Mouse (Mus musculus) heart, embryonic 16.5 days (tissue): ENCODE measurements at regions not wholly inside any gene's neighbourhood (a gene's known extent, or its start where the extent isn't known, plus 50 kb on each side); places are given as distances from the start of the nearest gene placed in this dataset.

Experiments
- ATAC-seq: fragments of 200-750 bp; cut with Nextera tagmentation; replicated peaks from 2 replicates; pipeline ENCODE4 v1.8.0; 2017; ENCODE audit warnings: moderate number of reproducible peaks; ENCODE audit not compliant: insufficient read depth, low FRiP score; ENCODE audit errors: extremely low read depth
- H3K27ac ChIP-seq: fragments of 300-500 bp; sonication (generic); 2 replicates; pipeline ENCODE4 v1.5.1; 2014; ENCODE audit warnings: mild to moderate bottlenecking, low read length, control low read depth, moderate library complexity
- H3K27me3 ChIP-seq: fragments of 300-500 bp; sonication (generic); 2 replicates; pipeline ENCODE4 v1.6.1; 2014; ENCODE audit warnings: low read length, mixed read lengths; ENCODE audit not compliant: control insufficient read depth, insufficient read depth
- H3K36me3 ChIP-seq: fragments of 300-500 bp; sonication (generic); 2 replicates; pipeline ENCODE4 v1.6.1; 2014; ENCODE audit not compliant: control insufficient read depth, insufficient read depth
- H3K4me1 ChIP-seq: fragments of 300-500 bp; sonication (generic); 2 replicates; pipeline ENCODE4 v1.6.1; 2014; ENCODE audit warnings: low read length, mixed read lengths; ENCODE audit not compliant: control insufficient read depth, insufficient read depth
- H3K4me2 ChIP-seq: fragments of 300-500 bp; sonication (generic); 2 replicates; pipeline ENCODE4 v1.6.1; 2014; ENCODE audit warnings: low read depth, mild to moderate bottlenecking, control low read depth, low read length
- H3K4me3 ChIP-seq: fragments of 300-500 bp; sonication (generic); 2 replicates; pipeline ENCODE4 v1.5.1; 2014; ENCODE audit warnings: mild to moderate bottlenecking, control low read depth, low read length
- H3K9ac ChIP-seq: fragments of 300-500 bp; sonication (generic); 2 replicates; pipeline ENCODE4 v1.6.1; 2014; ENCODE audit warnings: low read length, control low read depth
- H3K9me3 ChIP-seq: fragments of 300-500 bp; sonication (generic); replicated peaks from 2 replicates; pipeline ENCODE4 v1.6.1; 2016; ENCODE audit warnings: low read length; ENCODE audit not compliant: control insufficient read depth
- WGBS: fragments of 180-500 bp; shearing (Covaris S2); extraction: QIAGEN DNeasy Blood & Tissue Kit; methylation state at CpG from one replicate; pipeline ENCODE4 v1.1.7; 2014; 5-methylcytosine and 5-hydroxymethylcytosine counted together

- Histone ChIP-seq H3K36me3 (no peaks in the 10 kb centered on the region), H3K4me3 (no peak overlapping the region), H3K4me2 (peak overlapping the region; percentile 15; the same call in 1 of the 2 replicates), H3K9me3 (peaks cover 4% of the 10 kb centered on the region; the same call in 1 of the 2 replicates), H3K4me1 (peaks cover 5% of the 10 kb centered on the region; the same call in 1 of the 2 replicates), H3K27ac (no peak overlapping the region), H3K27me3 (no peaks in the 10 kb centered on the region), H3K9ac (no peak overlapping the region)
- ATAC-seq: no peak
- 45% methylated on average over 16 of the region's 16 CpGs for WGBS
Observed at GRCm38 (mm10) chr8:23314275-23315123, 903.3 kb downstream of the Mrps31 start.

GRCm38 (mm10) chr8:23319556-23319955 lies 908.4 kb downstream of the Mrps31 start:
- ATAC-seq: no peak; the same call in 1 of the 2 replicates
- H3K9ac ChIP-seq: no peak overlapping the region
- H3K4me3 ChIP-seq: no peak overlapping the region
- H3K27ac ChIP-seq: no peak overlapping the region
- peaks cover 7% of the 10 kb centered on the region; the same call in 1 of the 2 replicates for H3K4me1 ChIP-seq
- H3K4me2 ChIP-seq: no peak overlapping the region
- H3K9me3 ChIP-seq: no peaks in the 10 kb centered on the region
- no peaks in the 10 kb centered on the region for H3K36me3 ChIP-seq
- H3K27me3 ChIP-seq: no peaks in the 10 kb centered on the region
- 49% methylated on average over 9 of the region's 9 CpGs for WGBS

- no peaks in the 10 kb centered on the region for H3K9me3 ChIP-seq
- no peak overlapping the region for H3K4me2 ChIP-seq
- H3K9ac ChIP-seq: no peak overlapping the region
- no peak for ATAC-seq
- no peaks in the 10 kb centered on the region for H3K36me3 ChIP-seq
- 34% methylated on average over 5 of the region's 5 CpGs for WGBS
- H3K4me1 ChIP-seq: 0 out of 2 replicates have a peak, but pooled peaks cover 2% of the 10 kb centered on the region
- no peak overlapping the region for H3K4me3 ChIP-seq
- no peak overlapping the region for H3K27ac ChIP-seq
- no peaks in the 10 kb centered on the region for H3K27me3 ChIP-seq
Observed at GRCm38 (mm10) chr8:23321166-23321565, 910.0 kb downstream of the Mrps31 start.

GRCm38 (mm10) chr8:23327283-23327682 lies 916.1 kb downstream of the Mrps31 start:
- H3K9me3 ChIP-seq: no peaks in the 10 kb centered on the region
- no peak overlapping the region for H3K9ac ChIP-seq
- WGBS: 79% methylated on average over 4 of the region's 4 CpGs
- no peak overlapping the region for H3K4me2 ChIP-seq
- no peaks in the 10 kb centered on the region for H3K27me3 ChIP-seq
- no peaks in the 10 kb centered on the region for H3K36me3 ChIP-seq
- ATAC-seq: no peak
- H3K27ac ChIP-seq: no peak overlapping the region
- H3K4me1 ChIP-seq: no peaks in the 10 kb centered on the region
- H3K4me3 ChIP-seq: no peak overlapping the region

GRCm38 (mm10) chr8:23344161-23344560 lies 933.0 kb downstream of the Mrps31 start:
- Histone ChIP-seq H3K27me3 (no peaks in the 10 kb centered on the region), H3K36me3 (no peaks in the 10 kb centered on the region), H3K4me3 (no peak overlapping the region), H3K4me1 (no peaks in the 10 kb centered on the region), H3K9ac (no peak overlapping the region), H3K27ac (no peak overlapping the region), H3K4me2 (no peak overlapping the region), H3K9me3 (peaks cover 5% of the 10 kb centered on the region; the same call in 1 of the 2 replicates)
- ATAC-seq: no peak
- 21% methylated on average over 4 of the region's 4 CpGs for WGBS

- Histone ChIP-seq H3K4me2 (no peak overlapping the region), H3K27ac (no peak overlapping the region), H3K9me3 (no peaks in the 10 kb centered on the region), H3K9ac (no peak overlapping the region), H3K27me3 (no peaks in the 10 kb centered on the region), H3K4me3 (no peak overlapping the region), H3K36me3 (no peaks in the 10 kb centered on the region), H3K4me1 (no peaks in the 10 kb centered on the region)
- 83% methylated on average over 15 of the region's 15 CpGs for WGBS
- ATAC-seq: no peak
Observed at GRCm38 (mm10) chr8:23351367-23351930, 940.3 kb downstream of the Mrps31 start.

GRCm38 (mm10) chr8:23352259-23353106 lies 941.3 kb downstream of the Mrps31 start:
- peak; percentile 55 for ATAC-seq
- Histone ChIP-seq H3K4me1 (no peaks in the 10 kb centered on the region), H3K4me2 (peak overlapping the region; percentile 47), H3K4me3 (no peak overlapping the region), H3K9me3 (no peaks in the 10 kb centered on the region), H3K27me3 (no peaks in the 10 kb centered on the region), H3K9ac (no peak overlapping the region), H3K36me3 (no peaks in the 10 kb centered on the region), H3K27ac (no peak overlapping the region)
- WGBS: 34% methylated on average over 6 of the region's 6 CpGs

- Histone ChIP-seq H3K36me3 (no peaks in the 10 kb centered on the region), H3K27me3 (no peaks in the 10 kb centered on the region), H3K9ac (no peak overlapping the region), H3K4me1 (no peaks in the 10 kb centered on the region), H3K9me3 (peaks cover 4% of the 10 kb centered on the region), H3K27ac (no peak overlapping the region), H3K4me2 (no peak overlapping the region), H3K4me3 (no peak overlapping the region)
- WGBS: 58% methylated on average over 12 of the region's 12 CpGs
- no peak for ATAC-seq
Observed at GRCm38 (mm10) chr8:23360061-23360622, 949.0 kb downstream of the Mrps31 start.
